Mouse (Mus musculus): Measurements from ENCODE around the gene Rdh19.
"Not testable (repeated sequence)": the region's sequence is repeated elsewhere in the genome, so short reads cannot be mapped to it uniquely, and the experiment has no call there.

The Rdh19 gene

DNA sequence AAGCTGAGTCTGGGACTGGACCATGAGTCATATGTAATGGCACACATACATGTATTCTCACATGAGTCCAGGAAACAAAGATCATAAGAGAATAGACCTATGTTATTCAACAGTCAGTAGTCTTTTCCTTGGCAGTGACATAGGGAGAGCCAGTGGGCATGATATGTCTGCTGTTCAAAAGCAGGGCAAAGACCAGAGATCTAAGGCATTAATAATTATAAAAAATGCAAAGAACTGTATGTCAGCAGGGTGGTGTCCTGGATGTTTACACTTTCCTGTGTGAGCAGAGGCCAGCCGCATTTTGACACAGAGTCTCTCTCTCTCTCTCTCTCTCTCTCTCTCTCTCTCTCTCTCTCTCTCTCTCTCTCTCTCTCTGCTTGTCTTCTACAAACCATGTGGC, at the start of gene Rdh19:
TSS of gene Rdh19 (plus strand) at position 301 of the 400 bp plus-strand sequence.
- in situ Hi-C loops (cut with MboI; ENCODE audit: low pct_unique_long_range_greater_than_20kb in 1 of 2, low sequenced_read_pairs in 2 of 2, unreplicated experiment in 1 of 2), result no loop called here

GRCm38 (mm10) chr10:127800891-127801290, 48.8 kb upstream of the Rdh19 start, which contains the start of gene Rdh16:
Gene Rdh16, plus strand, starts transcription at chr10:127801152.
- in situ Hi-C loops (cut with MboI; ENCODE audit: low pct_unique_long_range_greater_than_20kb in 1 of 2, low sequenced_read_pairs in 2 of 2, unreplicated experiment in 1 of 2), result no loop called here

DNA sequence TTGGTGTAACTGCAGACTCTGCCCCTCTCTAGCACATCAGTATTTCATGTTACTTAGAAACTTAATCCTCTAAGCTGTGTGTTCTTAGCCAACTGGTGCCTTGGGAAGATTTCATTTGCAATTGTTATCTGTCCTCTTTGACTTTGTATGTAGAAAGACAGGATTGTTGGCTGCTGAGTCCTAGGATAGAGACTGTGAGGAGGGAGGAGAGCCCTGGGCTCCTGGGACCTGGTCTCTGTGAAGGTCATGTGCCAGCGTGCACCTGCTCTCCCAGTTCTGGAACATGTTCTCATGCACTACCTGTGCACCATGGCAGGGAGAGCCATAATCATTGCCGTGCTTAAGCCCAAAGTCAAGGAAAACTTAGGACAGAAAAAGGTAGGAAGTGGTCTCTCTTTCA, 48.1 kb upstream of the Rdh19 start:
- in situ Hi-C loops (cut with MboI; ENCODE audit: low pct_unique_long_range_greater_than_20kb in 1 of 2, low sequenced_read_pairs in 2 of 2, unreplicated experiment in 1 of 2), result no loop called here

GRCm38 (mm10) chr10:127802236-127802635, 47.5 kb upstream of the Rdh19 start:
- in situ Hi-C loops (cut with MboI; ENCODE audit: low pct_unique_long_range_greater_than_20kb in 1 of 2, low sequenced_read_pairs in 2 of 2, unreplicated experiment in 1 of 2), result no loop called here

DNA sequence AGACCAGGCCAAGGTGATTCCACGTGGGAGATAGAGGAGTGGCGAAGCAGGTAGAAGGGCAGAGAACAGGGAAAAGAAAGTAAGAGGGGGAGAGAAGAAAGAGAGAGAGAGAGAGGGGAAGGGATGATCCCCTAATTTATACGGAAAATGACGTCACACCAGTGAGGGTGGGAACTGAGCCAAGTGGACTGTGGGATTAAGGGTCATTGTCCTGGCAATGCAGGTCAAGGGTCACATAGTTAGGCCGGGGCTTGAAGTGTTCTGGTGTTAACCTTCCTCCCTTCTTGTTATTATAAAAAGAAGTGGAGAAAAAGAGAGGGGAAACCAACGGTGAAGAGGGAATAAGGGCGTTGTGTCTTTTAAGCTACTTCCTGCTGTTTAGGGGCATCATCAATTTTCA, 45.3 kb upstream of the Rdh19 start:
- in situ Hi-C loops (cut with MboI; ENCODE audit: low pct_unique_long_range_greater_than_20kb in 1 of 2, low sequenced_read_pairs in 2 of 2, unreplicated experiment in 1 of 2), result no loop called here

DNA sequence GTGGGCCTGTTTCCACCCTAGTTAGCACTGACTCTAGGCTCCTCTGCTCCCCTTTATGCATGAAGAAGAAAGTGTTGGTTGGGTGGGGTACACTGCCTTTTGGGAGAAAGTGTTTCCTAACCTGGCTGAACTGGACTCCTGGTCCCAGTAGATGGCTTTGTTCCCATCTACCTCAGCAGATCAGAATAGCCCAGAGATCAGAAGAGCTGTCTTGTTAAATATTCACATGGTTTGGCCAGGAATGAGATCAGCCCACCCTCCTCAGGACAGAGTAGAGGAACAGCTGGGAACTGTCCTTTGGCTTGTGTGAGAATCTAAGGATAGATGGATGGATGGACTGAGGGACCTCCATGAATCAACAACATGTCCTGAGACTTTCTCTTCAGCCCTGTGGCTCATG, 33.8 kb upstream of the Rdh19 start:
- in situ Hi-C loops (cut with MboI; ENCODE audit: low pct_unique_long_range_greater_than_20kb in 1 of 2, low sequenced_read_pairs in 2 of 2, unreplicated experiment in 1 of 2), result no loop called here

- in situ Hi-C loops (cut with MboI; ENCODE audit: low pct_unique_long_range_greater_than_20kb in 1 of 2, low sequenced_read_pairs in 2 of 2, unreplicated experiment in 1 of 2), result not testable (repeated sequence)
Observed at GRCm38 (mm10) chr10:127817268-127817910, 32.3 kb upstream of the Rdh19 start.

DNA sequence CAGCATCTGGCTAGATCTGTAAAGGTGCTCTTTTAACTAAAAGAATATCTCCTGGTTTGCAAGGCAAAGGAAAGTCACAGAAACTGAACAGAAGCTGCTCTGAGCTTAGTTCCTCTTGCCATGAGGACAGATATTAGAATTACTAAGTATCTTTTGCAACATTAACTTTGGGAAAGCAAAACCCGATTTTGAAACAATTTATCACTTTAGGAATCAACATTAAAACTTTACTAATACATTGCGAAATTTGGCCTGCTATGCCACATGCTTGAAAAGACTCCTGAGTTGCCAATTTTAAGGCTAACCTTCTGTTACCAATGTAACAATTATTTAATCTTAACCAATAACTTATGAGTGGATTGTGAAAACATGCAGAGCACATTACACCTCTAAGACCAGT, 27.9 kb upstream of the Rdh19 start:
- in situ Hi-C loops (cut with MboI; ENCODE audit: low pct_unique_long_range_greater_than_20kb in 1 of 2, low sequenced_read_pairs in 2 of 2, unreplicated experiment in 1 of 2), result not testable (repeated sequence)

- in situ Hi-C loops (cut with MboI; ENCODE audit: low pct_unique_long_range_greater_than_20kb in 1 of 2, low sequenced_read_pairs in 2 of 2, unreplicated experiment in 1 of 2), result no loop called here
Observed at GRCm38 (mm10) chr10:127825386-127825785, 24.3 kb upstream of the Rdh19 start.

DNA sequence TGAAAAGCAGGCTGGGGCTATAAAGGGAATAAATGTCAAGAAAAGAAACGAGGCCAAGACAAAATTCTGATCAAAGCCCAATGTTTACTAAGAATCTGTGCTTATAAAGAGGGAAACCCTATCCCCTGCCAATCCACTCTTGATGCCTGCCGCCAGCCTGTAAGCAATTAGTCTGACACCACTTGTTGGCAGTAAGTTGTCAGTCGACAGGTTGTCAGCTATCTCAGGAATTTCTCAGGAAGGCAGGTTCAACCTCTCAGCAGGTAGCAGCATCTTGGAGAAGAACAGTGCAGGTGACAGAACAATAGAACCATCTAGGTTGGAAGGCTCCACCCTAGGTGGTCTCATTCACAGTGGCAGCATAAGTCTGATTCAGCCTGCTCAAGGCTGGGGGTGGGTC, 20.6 kb upstream of the Rdh19 start:
- in situ Hi-C loops (cut with MboI; ENCODE audit: low pct_unique_long_range_greater_than_20kb in 1 of 2, low sequenced_read_pairs in 2 of 2, unreplicated experiment in 1 of 2), result no loop called here

GRCm38 (mm10) chr10:127834186-127834585, 15.5 kb upstream of the Rdh19 start:
- in situ Hi-C loops (cut with MboI; ENCODE audit: low pct_unique_long_range_greater_than_20kb in 1 of 2, low sequenced_read_pairs in 2 of 2, unreplicated experiment in 1 of 2), result not testable (repeated sequence)

DNA sequence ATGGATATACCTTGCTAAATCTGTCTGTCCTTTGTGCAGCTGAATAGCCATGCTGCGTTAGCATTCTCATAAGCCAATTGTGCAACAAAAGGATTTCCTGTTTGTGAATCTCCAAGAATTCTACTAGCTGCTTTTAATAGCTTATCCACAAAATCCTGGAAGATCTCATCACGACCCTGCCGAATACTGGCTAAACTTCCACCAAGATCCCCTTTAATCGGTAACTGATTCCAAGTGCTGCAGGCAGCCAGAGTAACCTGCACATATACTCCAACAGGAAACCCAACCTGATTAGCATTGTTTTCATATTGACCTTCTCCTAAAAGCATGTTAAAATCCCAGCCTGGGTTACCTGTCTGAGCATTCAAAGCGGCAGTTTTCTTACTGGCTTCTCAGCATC, 14.4 kb upstream of the Rdh19 start:
- in situ Hi-C loops (cut with MboI; ENCODE audit: low pct_unique_long_range_greater_than_20kb in 1 of 2, low sequenced_read_pairs in 2 of 2, unreplicated experiment in 1 of 2), result no loop called here

DNA sequence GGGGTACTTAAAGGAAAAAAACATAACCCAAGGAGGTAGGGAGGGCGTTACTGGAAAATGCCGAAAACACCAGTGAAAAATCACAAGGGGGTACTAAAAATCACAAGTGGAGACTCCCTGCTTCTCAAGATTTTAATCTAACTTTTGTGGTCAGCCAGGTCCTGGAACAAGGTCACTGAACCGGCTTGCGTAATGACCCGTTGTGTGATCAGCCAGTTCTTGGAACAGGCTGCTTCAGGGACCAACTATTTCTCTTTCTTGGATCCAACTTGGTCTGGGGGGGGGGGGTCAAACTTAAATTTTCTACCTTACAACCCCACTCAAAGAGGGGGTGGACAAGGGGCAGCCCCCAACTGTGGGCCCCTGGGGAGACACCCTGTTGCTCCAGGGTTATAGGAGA, 11.9 kb upstream of the Rdh19 start:
- in situ Hi-C loops (cut with MboI; ENCODE audit: low pct_unique_long_range_greater_than_20kb in 1 of 2, low sequenced_read_pairs in 2 of 2, unreplicated experiment in 1 of 2), result not testable (repeated sequence)

- in situ Hi-C loops (cut with MboI; ENCODE audit: low pct_unique_long_range_greater_than_20kb in 1 of 2, low sequenced_read_pairs in 2 of 2, unreplicated experiment in 1 of 2), result no loop called here
Observed at GRCm38 (mm10) chr10:127838539-127838938, 11.2 kb upstream of the Rdh19 start.

- in situ Hi-C loops (cut with MboI; ENCODE audit: low pct_unique_long_range_greater_than_20kb in 1 of 2, low sequenced_read_pairs in 2 of 2, unreplicated experiment in 1 of 2), result no loop called here
Observed at GRCm38 (mm10) chr10:127840776-127841175, 9.0 kb upstream of the Rdh19 start.

DNA sequence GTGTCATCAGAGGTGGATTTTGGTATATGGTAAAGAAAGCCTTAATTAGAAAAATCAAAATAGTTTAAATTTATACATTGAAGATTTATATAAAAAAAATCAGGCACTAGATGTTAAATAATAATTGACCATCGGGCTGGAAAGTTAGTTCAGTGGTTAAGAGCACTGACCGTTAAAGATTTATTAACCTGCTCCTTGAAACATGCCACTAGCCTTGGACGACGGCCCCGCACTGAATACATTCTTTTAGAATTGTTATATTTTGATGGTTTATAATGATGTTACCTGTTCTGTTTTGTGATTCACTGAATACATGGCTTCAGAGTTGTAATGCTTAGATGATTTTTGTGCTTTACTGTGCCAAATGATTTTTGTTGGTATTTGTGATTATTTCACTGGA, 3.8 kb upstream of the Rdh19 start:
- in situ Hi-C loops (cut with MboI; ENCODE audit: low pct_unique_long_range_greater_than_20kb in 1 of 2, low sequenced_read_pairs in 2 of 2, unreplicated experiment in 1 of 2), result not testable (repeated sequence)

GRCm38 (mm10) chr10:127848089-127848488, 1.6 kb upstream of the Rdh19 start:
- in situ Hi-C loops (cut with MboI; ENCODE audit: low pct_unique_long_range_greater_than_20kb in 1 of 2, low sequenced_read_pairs in 2 of 2, unreplicated experiment in 1 of 2), result no loop called here

DNA sequence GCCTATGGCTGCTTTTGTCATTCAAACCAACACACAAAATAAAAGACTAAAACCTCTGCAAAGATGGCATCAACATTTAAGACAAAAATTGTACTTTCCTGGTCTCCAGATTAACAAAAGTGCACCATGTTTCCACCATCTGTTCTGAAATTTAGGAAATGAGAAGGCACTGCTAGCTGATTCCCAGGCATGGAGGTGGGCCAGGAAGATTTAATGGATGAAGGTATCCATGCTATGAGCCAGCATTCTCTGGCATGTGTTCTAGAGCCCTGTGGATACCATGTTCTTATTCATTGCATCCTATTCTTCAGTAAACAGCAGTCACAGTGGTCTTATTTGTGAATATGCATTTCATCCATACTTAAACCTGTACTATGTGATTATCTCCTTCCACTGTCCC, 6.6 kb downstream of the Rdh19 start:
- in situ Hi-C loops (cut with MboI; ENCODE audit: low pct_unique_long_range_greater_than_20kb in 1 of 2, low sequenced_read_pairs in 2 of 2, unreplicated experiment in 1 of 2), result no loop called here

- in situ Hi-C loops (cut with MboI; ENCODE audit: low pct_unique_long_range_greater_than_20kb in 1 of 2, low sequenced_read_pairs in 2 of 2, unreplicated experiment in 1 of 2), result no loop called here
Observed at GRCm38 (mm10) chr10:127864931-127865330, 15.2 kb downstream of the Rdh19 start.

- in situ Hi-C loops (cut with MboI; ENCODE audit: low pct_unique_long_range_greater_than_20kb in 1 of 2, low sequenced_read_pairs in 2 of 2, unreplicated experiment in 1 of 2), result no loop called here
Observed at GRCm38 (mm10) chr10:127866232-127866631, 16.5 kb downstream of the Rdh19 start, which contains the start of gene Rdh16f2. Gene Rdh16f2, plus strand, starts transcription at chr10:127866474.

DNA sequence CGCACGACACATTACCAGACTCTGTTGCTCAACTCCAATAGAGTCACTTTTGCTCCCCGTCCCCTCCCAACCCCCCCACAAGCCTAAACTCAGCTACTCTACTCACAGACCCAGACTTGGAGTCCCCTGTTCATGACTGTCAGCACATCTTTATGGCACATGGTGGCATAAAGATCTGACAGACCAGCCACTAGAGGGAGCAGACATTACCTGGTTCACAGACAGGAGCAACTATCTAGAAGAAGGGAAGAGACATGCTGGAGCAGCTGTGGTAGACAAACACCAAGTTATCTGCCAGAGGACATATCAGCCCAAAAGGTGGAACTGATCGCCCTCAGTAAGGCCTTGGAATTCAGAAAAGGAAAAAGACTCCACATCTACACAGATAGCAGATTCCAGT, 22.8 kb downstream of the Rdh19 start:
- in situ Hi-C loops (cut with MboI; ENCODE audit: low pct_unique_long_range_greater_than_20kb in 1 of 2, low sequenced_read_pairs in 2 of 2, unreplicated experiment in 1 of 2), result no loop called here
